Mouse (Mus musculus): ENCODE measurements around the gene Aloxe3. TPM values are rescaled to one million over a fixed set of nuclear protein-coding genes. Genes with fewer than 3 reads are reported as not detected.

The Aloxe3 gene
- total RNA-seq, 2 experiments from 2014 or later: not detected

DNA sequence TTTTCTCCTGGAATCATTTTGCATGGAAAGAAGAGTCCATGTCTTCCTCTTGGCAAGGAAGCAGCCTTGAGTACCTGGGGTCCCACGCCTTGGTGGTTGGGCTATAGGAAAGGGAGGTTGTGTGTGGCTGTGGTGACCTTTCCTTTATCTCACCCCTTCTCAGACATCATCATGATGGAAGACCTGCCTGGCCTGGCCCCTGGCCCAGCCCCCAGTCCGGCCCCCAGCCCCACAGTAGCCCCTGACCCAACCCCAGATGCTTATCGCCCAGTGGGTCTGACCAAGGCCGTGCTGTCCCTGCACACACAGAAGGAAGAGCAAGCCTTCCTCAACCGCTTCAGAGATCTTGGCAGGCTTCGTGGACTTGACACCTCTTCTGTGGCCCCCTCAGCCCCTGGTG, 20.5 kb upstream of the Aloxe3 start:
- no peak for DNase-seq (ENCODE audit: low spot score)
- intact Hi-C loops (cut with DNase I): no loop called here

DNA sequence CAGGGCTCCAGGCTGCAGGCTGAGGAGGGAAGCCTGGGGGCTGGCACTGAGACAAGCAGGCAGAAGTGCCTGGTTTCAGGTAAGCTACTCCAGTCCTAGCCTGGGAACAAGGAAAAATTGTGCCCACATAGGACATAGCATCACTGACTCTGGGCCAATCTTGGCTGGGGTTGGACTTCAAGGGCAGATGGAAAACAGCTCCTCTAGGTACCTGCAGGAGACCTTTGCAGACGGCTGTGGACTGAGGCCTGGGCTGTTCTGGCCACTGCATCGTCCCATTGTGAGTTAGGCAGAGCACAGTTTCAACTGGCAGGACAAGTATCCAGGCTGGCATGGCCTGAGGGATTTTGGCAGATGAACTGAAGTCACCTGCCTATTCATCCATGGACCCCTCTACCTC, 19.9 kb upstream of the Aloxe3 start:
- intact Hi-C loops (cut with DNase I): no loop called here
- DNase-seq (ENCODE audit: low spot score): no peak

DNA sequence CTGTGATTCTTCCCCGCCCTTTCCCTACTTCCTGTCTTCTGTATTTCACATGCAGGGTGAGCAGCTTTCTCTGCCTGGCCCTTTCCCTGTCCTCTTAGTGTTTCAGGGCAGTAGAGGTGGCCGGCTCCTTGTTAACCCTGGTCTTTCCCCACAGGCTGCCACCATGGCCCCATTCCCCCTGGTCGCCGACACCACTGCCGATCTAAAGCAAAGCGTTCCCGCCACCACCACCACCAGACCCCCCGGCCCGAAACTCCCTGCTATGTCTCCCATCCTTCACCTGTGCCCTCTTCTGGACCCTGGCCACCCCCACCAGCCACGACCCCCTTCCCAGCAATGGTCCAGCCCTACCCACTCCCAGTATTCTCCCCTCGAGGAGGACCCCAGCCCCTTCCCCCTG, 19.4 kb upstream of the Aloxe3 start:
- DNase-seq (ENCODE audit: low spot score): no peak
- intact Hi-C loops (cut with DNase I): no loop called here

DNA sequence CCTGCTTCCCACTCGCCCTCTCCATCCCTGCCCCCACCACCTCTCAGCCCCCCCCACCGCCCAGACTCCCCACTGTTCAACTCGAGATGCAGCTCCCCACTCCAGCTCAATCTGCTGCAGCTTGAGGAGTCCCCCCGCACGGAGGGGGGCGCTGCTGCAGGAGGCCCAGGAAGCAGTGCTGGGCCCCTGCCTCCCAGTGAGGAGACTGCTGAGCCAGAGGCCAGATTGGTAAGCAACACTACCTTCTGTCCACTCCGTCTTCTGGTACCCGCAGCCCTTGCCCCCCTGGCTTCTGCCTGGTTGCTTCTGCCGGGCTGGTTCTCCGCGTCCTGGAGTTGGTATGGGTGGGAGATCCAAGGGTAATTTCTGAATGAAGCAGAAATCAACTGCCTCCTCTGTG, 18.9 kb upstream of the Aloxe3 start:
- DNase-seq (ENCODE audit: low spot score): no peak

DNA sequence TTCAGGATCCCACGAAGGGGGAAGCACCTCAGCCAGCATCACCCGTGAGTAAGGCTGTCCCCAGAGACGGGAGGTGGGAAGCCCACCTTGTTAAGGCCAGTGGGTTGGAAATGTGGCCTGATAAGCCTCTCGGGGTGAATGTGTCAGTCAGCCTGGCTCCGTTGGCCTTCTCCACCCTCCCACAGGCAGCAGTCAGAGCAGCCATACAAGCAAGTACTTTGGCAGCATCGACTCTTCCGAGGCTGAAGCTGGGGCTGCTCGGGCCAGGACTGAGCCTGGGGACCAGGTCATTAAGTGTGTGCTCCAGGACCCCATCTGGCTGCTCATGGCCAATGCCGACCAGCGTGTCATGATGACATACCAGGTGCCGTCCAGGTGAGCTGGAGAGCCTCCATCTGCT, 18.0 kb upstream of the Aloxe3 start:
- no peak for DNase-seq (ENCODE audit: low spot score)
- intact Hi-C loops (cut with DNase I): no loop called here

More for the DNA sequence above, 18.9 kb upstream of the Aloxe3 start:
- intact Hi-C loops (cut with DNase I): no loop called here

DNA sequence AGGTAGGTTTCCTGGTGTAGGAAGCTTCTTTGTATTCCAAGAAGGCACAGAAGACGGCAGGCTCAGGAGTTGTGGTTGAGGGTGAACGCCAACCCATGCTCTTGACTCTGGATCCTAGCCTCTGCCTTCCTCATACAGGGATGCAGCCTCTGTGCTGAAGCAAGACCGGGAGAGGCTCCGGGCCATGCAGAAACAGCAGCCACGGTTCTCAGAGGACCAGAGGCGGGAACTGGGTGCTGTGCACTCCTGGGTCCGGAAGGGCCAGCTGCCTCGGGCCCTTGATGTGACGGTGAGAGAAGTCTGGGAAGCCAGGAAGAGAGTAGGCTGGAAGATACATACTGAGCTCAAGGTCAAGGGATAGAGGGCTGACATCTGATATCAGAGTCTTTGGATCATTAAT, 17.5 kb upstream of the Aloxe3 start:
- intact Hi-C loops (cut with DNase I): no loop called here
- DNase-seq (ENCODE audit: low spot score): no peak

DNA sequence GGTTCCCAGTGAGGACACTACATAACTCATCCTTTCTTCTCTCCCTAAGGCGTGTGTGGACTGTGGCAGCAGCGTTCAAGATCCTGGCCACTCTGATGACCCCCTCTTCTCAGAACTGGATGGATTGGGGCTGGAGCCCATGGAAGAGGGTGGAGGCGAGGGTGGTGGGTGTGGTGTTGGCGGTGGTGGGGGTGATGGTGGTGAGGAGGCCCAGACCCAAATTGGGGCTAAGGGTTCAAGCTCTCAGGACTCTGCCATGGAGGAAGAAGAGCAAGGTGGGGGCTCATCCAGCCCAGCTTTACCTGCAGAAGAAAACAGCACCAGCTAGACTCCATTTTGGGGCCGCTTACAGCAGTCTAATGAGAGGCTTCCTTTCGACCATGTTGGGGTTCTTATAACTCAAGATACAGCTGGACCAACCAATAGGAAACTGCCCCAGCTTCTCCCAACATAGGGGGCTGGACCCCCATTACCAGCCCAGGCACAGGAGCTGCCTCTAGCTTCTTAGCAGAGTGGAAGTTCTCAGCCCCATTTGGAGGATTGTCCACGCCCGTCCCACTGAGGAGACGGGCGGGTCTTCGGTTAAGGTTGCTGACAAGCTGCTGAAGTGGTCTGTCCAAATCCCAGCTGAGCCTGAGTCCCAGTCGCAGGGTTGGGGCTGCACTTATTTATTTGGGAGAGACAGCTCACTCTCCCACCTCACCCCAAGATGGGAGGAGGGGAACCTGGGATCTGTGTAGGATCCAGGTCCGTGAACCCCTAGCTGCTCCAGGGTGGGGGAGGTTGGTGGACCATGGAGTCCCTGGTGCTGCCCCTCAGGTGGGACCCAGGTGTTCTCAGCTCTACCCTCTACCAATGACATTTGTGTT, 16.4 kb upstream of the Aloxe3 start:
- no peak for DNase-seq (ENCODE audit: low spot score)
- intact Hi-C loops (cut with DNase I): no loop called here

DNA sequence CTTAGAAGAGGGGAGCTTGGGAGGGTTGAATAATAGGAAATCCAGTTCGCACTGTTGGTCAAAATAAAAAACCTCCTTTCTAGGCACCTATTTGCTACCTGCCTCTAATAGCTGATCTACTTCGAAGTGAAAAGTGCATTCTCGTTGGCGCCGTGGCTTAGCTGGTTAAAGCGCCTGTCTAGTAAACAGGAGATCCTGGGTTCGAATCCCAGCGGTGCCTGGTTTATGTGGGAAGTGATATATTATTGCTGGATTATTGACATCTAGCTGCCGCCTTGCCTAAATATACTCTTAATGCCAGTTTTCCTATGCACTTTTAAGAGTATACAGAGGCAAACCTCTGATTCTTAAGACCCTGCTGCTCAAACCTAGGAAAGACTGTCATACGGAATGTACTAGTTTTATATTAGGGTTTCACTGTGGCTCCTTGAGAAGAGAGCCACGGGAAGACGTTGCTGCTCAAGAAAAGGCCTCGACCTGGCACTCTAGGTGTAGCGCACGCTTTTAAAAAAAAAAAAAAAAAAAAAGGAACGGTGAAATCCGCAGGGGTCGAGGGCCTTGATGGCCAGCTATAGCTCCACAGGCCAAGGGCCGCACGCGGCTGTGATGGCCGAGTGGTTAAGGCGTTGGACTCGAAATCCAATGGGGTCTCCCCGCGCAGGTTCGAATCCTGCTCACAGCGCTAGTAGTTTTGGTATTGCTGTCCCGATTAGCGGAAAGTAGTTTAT, 15.2 kb upstream of the Aloxe3 start:
- intact Hi-C loops (cut with DNase I): loop anchor here (1.0 kb wide), 1 partner anchor 8 kb away; no protein-coding TSS in a partner anchor
- peak; percentile 78 for DNase-seq (ENCODE audit: low spot score)

DNA sequence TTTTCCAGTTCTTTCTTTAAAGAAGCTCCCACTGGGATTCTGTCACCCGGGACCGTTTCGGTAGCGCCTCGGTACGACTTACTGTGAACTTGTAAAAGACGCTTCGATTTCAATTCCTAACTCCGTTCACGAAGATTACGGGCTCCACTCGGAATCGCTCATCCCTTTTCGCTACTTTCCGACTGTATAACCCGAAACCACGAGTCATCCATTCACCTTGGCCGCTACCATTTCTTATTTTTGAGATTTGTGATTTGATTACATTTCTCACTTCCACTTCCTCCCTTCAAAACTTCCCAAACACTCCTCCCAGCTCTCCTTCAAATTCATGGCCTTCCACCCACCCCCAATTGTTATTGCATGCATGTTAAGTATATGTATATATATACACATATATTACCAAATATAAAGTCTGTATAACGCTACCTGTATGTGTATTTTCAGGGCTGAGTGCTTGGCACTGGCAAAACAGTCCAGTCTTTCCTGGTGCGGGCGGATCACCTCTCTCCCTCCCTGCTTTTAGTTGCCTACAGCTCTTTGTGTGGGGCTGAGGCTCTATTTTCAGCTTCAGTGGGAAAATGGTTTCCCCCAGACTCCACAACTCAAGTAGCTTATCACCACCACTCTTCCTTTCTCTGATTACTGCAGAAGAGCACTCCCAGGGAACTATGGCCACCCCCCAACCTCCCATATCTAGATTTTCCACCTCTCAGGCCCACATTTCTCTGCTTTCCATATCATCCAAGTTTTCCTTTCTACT, 14.5 kb upstream of the Aloxe3 start:
- intact Hi-C loops (cut with DNase I): no loop called here
- no peak for DNase-seq (ENCODE audit: low spot score)

DNA sequence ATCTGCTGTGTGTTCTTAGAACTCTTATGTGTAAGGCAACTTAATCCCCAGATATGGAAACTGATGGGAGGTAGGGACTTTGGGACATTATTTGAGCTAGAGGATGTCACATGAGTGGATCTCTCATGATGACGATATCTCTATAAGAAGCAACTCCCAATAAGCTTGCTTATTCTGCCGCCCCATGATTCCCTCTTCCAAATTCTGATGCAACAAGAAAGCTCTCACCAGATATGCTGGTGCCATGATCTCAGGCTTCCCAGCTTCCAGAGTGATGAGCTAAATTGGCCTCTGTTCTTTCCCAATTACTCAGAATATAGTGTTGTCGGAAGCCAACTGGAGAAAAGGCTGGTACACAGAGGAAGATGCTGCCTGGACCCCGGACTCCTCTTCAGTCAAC, 13.8 kb upstream of the Aloxe3 start:
- intact Hi-C loops (cut with DNase I): no loop called here
- no peak for DNase-seq (ENCODE audit: low spot score)

DNA sequence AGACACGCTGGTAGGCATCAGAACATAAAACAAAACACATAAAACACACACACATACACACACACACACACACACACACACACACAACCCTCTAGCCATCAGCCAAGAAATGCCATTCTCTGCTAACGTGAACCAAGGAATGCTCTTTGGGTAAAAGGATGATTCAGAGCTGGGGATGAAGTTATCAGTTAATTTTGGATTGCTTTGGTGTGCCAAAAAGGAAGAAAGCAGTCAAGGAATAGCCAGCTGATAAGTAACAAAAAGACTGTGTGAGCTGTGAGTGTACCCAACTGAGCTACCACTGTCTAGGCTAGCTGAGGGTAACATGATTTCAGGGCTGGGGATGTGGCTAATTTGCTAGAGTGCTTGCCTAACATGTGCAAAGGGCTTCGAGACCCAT, 11.7 kb upstream of the Aloxe3 start:
- DNase-seq (ENCODE audit: low spot score): no peak
- intact Hi-C loops (cut with DNase I): no loop called here

DNA sequence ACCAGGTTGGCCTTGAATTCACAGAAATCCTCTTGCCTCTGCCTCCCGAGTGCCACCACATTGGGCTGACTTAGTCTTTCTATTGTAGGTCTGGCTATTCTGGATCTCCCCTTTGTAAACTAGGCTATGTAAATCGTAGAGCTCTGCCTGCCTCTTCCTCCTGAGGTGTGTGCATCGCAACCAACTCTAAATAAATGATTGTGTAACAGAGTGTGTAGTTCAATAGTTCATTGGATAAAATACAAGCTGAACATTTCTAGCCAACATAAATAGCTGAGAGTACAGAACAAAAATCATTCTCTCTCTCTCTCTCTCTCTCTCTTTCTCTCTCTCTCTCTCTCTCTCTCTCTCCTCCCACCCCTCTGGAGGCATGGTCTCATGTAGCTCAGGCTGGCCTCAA, 11.1 kb upstream of the Aloxe3 start:
- intact Hi-C loops (cut with DNase I): no loop called here
- DNase-seq (ENCODE audit: low spot score): no peak

DNA sequence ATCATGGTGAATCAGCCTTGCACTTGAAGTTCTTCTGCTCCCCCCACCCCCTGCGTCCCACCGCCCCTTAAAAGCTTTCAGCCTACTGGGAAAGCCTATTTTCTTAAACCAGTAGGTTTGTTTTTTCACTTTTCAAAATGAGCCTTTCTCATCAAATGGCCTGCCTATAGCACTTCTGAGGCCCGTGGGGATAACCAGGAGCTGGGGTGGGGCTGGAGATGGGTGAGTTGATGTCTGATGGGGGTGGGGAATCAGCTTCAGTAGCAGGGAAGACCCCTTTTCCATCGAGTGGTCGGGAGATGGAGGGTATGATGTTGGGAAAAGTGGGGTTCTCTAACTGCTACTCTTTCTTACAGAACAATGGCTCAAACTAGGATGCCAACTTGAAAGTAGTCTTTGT, 8.9 kb upstream of the Aloxe3 start:
- no peak for DNase-seq (ENCODE audit: low spot score)
- intact Hi-C loops (cut with DNase I): loop anchor here (2.0 kb wide), 1 partner anchor 14 kb away; no protein-coding TSS in a partner anchor

DNA sequence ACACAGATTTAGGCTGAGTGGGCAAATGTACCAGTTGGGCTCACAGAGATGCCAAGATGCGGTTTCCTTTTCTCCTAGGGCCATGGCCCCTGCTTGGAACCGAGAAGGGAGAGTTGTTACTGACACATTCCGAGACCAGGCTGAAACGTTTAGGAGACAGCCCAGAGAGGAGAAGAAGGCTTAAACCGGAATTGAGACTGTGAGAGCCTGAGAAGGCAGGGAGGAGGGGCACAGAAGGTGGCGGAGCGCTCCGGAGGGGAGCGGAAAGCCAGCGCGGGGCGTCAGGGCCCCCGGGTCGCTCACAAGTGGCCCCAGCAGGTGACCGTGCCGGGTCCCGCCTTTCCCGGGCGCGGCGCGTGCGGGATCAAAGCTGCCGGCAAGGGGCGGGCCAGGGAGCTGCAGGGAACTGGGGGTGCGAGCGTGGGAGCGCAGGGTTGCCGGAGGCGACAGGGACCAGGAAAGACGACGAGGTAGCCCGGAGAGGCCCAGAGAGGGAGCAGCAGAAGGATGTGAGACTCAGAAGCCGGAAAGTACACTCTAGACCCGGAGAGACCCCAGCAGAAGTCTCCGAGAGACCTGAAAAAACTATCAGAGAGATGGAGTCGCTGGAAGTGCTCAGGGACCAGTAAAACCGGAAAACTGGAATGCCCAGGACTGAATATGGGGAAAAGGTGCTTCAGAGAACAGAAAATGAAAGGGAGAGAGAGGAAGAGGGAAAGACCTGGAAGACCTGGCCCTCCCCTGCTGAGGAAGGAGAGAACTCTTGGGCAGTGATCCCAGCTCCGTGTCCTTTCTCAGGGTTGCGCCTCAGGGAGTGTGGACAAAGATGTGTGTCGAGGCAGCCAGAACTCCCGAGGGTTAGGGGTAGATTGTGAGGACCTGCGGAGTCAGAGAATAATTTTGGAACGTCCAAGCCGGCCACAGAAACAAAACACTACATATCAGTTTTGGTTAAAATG, 7.7 kb upstream of the Aloxe3 start:
- peak; percentile 45 for DNase-seq (ENCODE audit: low spot score)
- intact Hi-C loops (cut with DNase I): loop anchor here (2.0 kb wide), 1 partner anchor 15 kb away; no protein-coding TSS in a partner anchor

DNA sequence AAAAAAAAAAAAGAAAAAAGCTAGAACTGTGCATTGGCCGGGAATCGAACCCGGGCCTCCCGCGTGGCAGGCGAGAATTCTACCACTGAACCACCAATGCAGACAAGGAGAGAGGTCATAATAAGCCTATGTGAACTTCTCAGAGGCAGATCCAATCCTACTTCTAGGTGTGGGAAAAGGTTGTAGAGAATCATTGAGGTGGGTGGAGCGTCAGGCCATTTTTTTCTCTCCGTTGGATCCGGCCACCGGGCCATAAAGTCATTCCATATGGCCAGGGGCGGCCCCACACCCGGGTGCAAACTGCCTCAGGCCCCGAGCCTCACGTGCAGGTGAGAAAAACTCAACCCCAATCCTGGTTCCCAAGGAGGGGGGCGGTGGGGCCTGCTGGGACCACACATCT, 6.9 kb upstream of the Aloxe3 start:
- intact Hi-C loops (cut with DNase I): no loop called here

DNA sequence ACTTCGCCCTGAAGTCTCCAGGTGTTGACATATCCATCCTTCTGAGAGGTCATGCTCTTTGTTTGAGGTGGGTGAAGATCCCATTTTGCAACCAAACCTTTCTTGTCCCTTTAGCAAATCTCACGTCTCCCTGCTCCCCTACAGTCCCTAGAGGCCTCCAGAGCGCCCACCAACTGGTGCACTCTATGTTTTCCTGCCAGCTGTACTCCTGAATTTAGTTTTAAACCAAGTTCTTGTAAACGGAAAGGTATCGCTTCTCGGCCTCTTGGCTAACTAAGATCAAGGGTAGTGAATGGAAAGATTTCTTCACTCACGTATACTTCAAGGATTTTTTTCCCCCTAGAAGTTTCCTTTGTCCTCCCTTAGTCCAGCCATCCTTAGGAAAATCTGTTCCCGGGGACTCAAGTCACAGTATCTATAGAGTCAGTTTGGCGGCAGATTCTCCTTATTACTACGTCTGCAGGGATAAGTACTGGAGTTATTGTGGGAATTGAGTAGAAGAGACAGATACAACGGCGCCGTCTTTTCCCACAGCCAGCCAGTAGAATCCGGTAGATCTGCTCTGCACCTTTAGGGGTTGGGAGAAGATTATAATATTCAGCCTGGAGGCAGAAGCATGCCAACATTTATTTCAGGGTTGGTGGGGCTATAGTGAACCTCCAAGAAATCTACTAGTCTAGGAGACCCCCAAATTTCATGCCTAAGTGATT, 6.1 kb upstream of the Aloxe3 start:
- DNase-seq (ENCODE audit: low spot score): no peak
- intact Hi-C loops (cut with DNase I): loop anchor here (2.0 kb wide), 1 partner anchor 27 kb away; no protein-coding TSS in a partner anchor

More for the DNA sequence above, 6.9 kb upstream of the Aloxe3 start:
- peak; percentile 65 for DNase-seq (ENCODE audit: low spot score)

DNA sequence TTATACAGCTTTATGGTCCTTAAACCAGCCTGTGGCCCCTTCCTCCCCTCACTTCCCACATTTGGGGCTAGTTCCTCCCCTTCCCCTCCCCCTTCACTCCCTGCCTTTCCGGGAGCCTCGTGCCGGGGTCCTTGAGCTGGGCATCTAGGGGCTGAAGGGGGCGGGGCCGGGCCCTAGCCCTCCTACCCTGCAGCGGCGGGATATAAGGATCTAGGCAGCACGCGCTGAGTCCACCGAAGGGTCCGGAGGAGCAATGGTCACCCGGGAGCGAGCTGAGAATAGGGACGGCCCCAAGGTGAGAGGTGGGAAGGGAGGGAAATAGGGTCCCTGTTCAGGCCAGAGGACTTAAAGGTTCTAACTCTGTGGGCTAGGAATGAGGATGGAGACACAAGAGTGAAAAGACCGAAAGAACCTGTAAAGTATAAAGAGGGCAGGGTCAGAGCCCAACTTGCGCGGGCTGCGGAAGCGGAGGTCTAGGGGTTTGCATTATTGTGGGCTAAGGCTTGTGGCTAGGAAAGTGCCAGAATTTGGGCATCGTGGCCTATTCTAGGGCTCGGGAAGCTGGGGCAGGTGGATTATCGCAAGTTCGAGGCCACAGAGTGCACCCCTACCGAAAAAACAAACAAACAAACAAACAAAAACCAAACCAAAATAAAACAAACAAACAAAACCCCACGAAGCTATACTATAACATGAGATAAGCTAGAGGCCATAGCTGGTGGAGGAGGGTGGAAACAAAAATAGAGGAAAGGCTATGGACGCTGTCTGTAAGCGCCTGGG, 5.3 kb upstream of the Aloxe3 start, which contains the start of gene Hes7:
TSS of gene Hes7 (plus strand) at position 184 of the 780 bp plus-strand sequence.
- intact Hi-C loops (cut with DNase I): loop anchor here (2.0 kb wide), 1 partner anchor 28 kb away; no protein-coding TSS in a partner anchor
- DNase-seq (ENCODE audit: low spot score): peak; percentile 23
